Mouse (Mus musculus) embryonic facial prominence, embryonic 12.5 days (tissue): ENCODE data around the gene Slc25a40. TPM values are rescaled to one million over a fixed set of nuclear protein-coding genes. Genes with fewer than 3 reads are reported as not detected.

Experiments
- ATAC-seq: fragments of 200-750 bp; cut with Nextera tagmentation; 2 replicates; pipeline ENCODE4 v1.8.0; 2017; ENCODE audit not compliant: insufficient number of reproducible peaks, insufficient read depth, low FRiP score, low TSS enrichment
- H3K27ac ChIP-seq: fragments of 300-500 bp; sonication (generic); 2 replicates; pipeline ENCODE4 v1.5.1; 2016; ENCODE audit warnings: mild to moderate bottlenecking
- H3K27me3 ChIP-seq: fragments of 300-500 bp; sonication (generic); 2 replicates; pipeline ENCODE4 v1.6.1; 2016; ENCODE audit warnings: mild to moderate bottlenecking, moderate library complexity
- H3K36me3 ChIP-seq: fragments of 300-500 bp; sonication (generic); 2 replicates; pipeline ENCODE4 v1.6.1; 2016; ENCODE audit warnings: mild to moderate bottlenecking
- H3K4me1 ChIP-seq: fragments of 300-500 bp; sonication (generic); 2 replicates; pipeline ENCODE4 v1.6.1; 2016
- H3K4me2 ChIP-seq: fragments of 300-500 bp; sonication (generic); replicated peaks from 2 replicates; pipeline ENCODE4 v1.6.1; 2016; ENCODE audit warnings: mild to moderate bottlenecking, moderate library complexity
- H3K4me3 ChIP-seq: fragments of 300-500 bp; sonication (generic); 2 replicates; pipeline ENCODE4 v1.5.1; 2016; ENCODE audit warnings: mild to moderate bottlenecking
- H3K9ac ChIP-seq: fragments of 300-500 bp; sonication (generic); 2 replicates; pipeline ENCODE4 v1.6.1; 2016; ENCODE audit warnings: mild to moderate bottlenecking, moderate library complexity
- H3K9me3 ChIP-seq: fragments of 300-500 bp; sonication (generic); 2 replicates; pipeline ENCODE4 v1.6.1; 2016; ENCODE audit warnings: mild to moderate bottlenecking, moderate library complexity
- WGBS: fragments of 180-500 bp; shearing (Covaris S2); methylation state at CpG from one replicate; pipeline ENCODE4 v1.1.7; 2016; 5-methylcytosine and 5-hydroxymethylcytosine counted together
- polyA plus RNA-seq: library from polyadenylated mRNA; unstranded; fragments of >200 nt; fragmentation: Nextera tagmentation; extraction: Ambion mirVana; gene quantifications from 2 replicates; pipeline ENCODE4 v1.2.1, GENCODE M21; 2016

Slc25a40 gene
- polyA plus RNA-seq, 1 experiment from 2014 or later = 14.1 TPM

DNA sequence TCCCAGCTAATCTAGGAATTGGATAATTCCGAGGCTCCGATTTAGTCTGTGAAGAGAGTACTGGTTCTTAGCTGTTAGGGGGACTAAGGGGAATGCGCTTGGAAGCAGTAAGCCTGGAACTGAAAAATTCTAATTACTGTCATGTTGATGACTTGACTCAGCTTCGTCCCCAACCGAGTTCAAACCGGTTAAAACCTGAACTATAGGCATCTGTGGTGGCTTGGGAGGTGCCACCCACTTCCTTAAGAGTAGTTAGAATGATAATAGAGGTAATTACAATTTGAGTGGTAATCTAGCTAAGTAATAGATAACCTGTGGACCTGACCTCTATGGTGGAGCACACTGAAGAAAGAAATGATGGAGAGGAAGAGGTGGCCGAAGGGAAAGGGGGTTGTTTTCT is 1.5 kb downstream of the Slc25a40 start:
- peak overlapping the region; percentile 81 for H3K4me3 ChIP-seq
- 17% methylated on average over 7 of the region's 7 CpGs for WGBS
- ATAC-seq = no peak
- H3K4me1 ChIP-seq = peaks cover 6% of the 10 kb centered on the region; the same call in 1 of the 2 replicates
- peak overlapping the region; percentile 64 for H3K4me2 ChIP-seq
- H3K27ac ChIP-seq = no peak overlapping the region
- no peaks in the 10 kb centered on the region for H3K27me3 ChIP-seq
- H3K36me3 ChIP-seq = peaks cover 4% of the 10 kb centered on the region; the same call in 1 of the 2 replicates
- H3K9ac ChIP-seq = no peak overlapping the region
- no peaks in the 10 kb centered on the region for H3K9me3 ChIP-seq

DNA sequence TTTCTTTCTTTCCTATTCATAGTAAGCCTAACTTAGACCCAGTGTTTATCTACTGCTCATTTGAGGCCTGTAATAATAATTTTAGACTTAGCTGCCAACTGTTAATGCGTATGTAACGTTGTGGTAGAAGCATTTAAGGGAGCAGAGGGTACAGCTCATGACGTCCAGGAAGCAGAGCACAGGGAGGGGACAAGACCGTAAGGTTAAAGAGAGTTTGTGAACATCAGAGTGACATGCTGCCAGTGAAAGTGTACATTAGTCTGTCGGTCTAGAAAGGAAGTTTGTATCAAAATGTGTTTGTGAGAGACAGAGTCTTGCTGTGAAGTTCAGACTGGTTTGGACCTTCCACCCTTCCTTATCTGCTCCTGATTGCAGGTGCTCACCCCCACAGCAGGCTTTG is 3.2 kb downstream of the Slc25a40 start:
- H3K27me3 ChIP-seq = no peaks in the 10 kb centered on the region
- ATAC-seq = no peak
- H3K36me3 ChIP-seq = 0 out of 2 replicates have a peak, but pooled peaks cover 6% of the 10 kb centered on the region
- H3K4me2 ChIP-seq = no peak overlapping the region
- peaks cover 6% of the 10 kb centered on the region; the same call in 1 of the 2 replicates for H3K4me1 ChIP-seq
- no peak overlapping the region for H3K9ac ChIP-seq
- no peak overlapping the region for H3K4me3 ChIP-seq
- no peak overlapping the region for H3K27ac ChIP-seq
- WGBS = 75% methylated on average over 5 of the region's 5 CpGs
- H3K9me3 ChIP-seq = no peaks in the 10 kb centered on the region

DNA sequence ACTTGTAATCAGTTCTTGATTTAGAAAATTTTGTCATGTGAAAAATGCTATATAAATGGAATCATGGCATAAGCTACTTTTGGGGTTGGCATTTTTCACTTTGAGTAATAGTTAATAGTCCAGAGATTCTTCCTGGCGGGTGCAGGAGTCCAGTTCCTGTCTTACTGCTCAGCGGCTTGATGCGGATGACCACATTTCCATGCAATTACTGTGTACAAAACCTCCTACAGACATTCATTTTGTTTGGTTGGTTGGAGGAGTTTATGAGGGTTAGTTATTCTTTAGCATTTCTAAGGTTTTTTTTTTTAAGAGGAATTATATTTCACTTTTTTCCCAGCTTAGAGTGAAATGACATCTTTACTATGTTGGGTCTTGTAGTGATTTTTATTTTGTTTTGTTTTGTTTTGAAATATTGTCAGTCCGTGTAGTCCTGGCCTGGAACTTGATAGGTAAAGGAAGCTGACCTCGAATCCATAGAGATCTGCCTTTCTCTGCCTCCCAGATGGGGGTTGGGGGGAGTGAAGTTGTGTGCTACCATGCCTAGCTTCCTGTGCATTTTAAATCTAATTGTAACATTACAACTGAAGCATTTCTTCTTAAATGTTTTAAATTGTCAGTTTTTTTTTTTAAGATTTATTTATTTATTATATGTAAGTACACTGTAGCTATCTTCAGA is 15.0 kb downstream of the Slc25a40 start:
- Histone ChIP-seq H3K27me3 (no peaks in the 10 kb centered on the region), H3K4me2 (no peak overlapping the region), H3K9me3 (no peaks in the 10 kb centered on the region), H3K27ac (no peak overlapping the region), H3K4me3 (no peak overlapping the region), H3K9ac (no peak overlapping the region), H3K36me3 (peaks cover 3% of the 10 kb centered on the region; the same call in 1 of the 2 replicates), H3K4me1 (no peaks in the 10 kb centered on the region)
- WGBS = 84% methylated on average over 5 of the region's 5 CpGs
- no peak for ATAC-seq

DNA sequence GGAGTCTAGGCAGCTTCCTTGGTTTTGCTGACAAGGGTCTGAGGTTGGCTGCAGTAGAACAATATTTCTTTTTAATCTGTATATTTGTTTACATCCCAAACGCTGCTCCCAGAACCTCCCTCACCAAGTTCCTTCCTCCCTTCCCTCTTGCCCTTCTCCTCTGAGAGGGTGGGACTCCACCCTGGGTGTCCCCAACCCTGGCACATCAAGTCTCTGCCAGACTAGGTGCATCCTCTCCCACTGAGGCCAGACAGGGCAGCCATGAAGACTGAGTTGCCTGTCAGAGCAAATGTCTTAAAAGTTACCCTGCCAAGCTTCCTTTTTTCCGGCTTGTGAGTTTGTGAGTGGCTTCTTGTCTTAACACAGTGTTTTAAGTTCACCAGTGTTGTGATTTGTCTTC is 16.4 kb downstream of the Slc25a40 start:
- Histone ChIP-seq H3K4me3 (no peak overlapping the region), H3K9me3 (no peaks in the 10 kb centered on the region), H3K4me2 (no peak overlapping the region), H3K36me3 (peaks cover 3% of the 10 kb centered on the region; the same call in 1 of the 2 replicates), H3K27me3 (no peaks in the 10 kb centered on the region), H3K4me1 (no peaks in the 10 kb centered on the region), H3K9ac (no peak overlapping the region), H3K27ac (no peak overlapping the region)
- WGBS = 71% methylated on average over 2 of the region's 2 CpGs
- ATAC-seq = no peak

DNA sequence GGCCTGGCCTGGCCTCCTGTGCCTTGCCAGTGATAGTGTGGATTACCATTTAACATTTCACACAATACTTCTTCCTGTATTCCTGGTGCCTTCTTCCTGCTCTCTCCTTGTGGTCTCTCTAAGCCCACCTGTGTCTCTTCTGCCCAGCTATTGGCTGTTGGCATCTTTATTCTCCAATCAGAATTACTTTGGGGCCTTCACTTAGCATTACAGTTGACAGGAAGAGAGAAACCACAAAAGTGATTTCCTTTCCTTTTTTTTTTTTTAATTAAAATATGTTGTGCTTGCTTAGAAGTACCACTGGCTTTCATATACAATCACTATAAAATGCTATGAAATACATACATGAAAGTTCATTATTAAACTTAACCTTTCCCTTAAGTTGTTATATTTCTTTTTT is 32.9 kb downstream of the Slc25a40 start:
- H3K27ac ChIP-seq = no peak overlapping the region
- 0 out of 2 replicates have a peak, but pooled peaks cover 6% of the 10 kb centered on the region for H3K36me3 ChIP-seq
- no peaks in the 10 kb centered on the region for H3K9me3 ChIP-seq
- H3K27me3 ChIP-seq = no peaks in the 10 kb centered on the region
- H3K4me1 ChIP-seq = no peaks in the 10 kb centered on the region
- no peak overlapping the region for H3K4me3 ChIP-seq
- no peak overlapping the region for H3K4me2 ChIP-seq
- no peak for ATAC-seq
- H3K9ac ChIP-seq = no peak overlapping the region

DNA sequence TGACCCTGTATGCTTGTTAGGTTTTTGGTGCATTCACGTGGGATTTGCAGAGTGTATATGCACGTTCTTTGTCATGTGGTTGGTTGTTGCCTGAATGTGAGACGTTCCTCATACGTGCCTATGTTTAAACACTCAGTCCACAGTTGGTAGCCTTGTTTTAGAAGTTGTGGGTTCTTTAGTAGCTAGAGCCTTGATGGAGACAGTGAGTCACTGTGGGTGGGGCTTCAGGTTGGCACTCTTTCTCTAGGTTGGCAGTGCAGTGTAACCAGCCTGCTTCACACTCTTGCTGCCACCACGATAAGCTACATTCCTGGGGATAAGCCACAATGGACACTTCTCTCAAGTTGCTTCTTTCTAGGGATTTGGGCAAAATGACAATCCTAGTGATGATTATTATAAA is 33.9 kb downstream of the Slc25a40 start:
- Histone ChIP-seq H3K4me3 (no peak overlapping the region), H3K36me3 (0 out of 2 replicates have a peak, but pooled peaks cover 2% of the 10 kb centered on the region), H3K9ac (no peak overlapping the region), H3K4me2 (no peak overlapping the region), H3K4me1 (no peaks in the 10 kb centered on the region), H3K9me3 (no peaks in the 10 kb centered on the region), H3K27ac (no peak overlapping the region), H3K27me3 (no peaks in the 10 kb centered on the region)
- WGBS = 88% methylated on average over 5 of the region's 5 CpGs
- ATAC-seq = no peak

DNA sequence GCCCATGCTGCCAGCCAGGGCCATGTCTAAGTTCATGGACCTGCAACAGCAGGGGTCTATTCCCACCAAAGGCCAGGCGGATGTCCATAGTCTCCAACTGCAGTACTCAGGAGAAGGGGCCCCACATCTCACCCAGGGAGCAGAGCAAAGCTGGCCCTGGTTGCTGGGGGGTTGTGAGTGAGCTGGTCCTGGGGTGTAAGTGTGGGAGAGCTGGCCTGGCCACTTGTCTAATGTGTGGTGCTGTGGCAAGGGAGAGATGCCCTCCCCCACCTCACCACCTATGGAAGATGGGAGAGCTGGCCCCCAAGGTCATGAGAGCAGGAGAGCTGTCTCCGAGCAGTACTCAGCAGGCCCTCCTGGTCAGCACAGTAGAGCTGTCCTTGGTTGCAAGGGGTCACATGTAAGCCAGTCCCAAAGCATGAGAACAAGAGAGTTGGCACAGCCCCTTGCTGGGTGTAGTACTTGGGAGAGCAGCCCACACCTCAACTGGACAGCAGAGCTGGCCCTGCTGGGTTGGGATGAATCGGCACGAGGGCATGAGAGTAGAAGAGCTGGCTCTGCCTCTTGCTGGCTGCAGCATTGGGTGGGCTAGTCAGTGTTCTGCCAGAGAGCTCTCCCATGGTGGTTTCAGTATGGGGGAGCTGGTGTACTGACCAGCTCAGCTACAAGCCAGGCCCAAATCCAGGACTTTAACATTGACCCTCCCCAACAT is 65.5 kb downstream of the Slc25a40 start:
- peak; percentile 66; the same call in 1 of the 2 replicates for ATAC-seq
- H3K4me3 ChIP-seq = no peak overlapping the region
- no peaks in the 10 kb centered on the region for H3K9me3 ChIP-seq
- no peaks in the 10 kb centered on the region for H3K27me3 ChIP-seq
- H3K4me1 ChIP-seq = no peaks in the 10 kb centered on the region
- WGBS = 54% methylated on average over 4 of the region's 4 CpGs
- H3K36me3 ChIP-seq = no peaks in the 10 kb centered on the region
- no peak overlapping the region for H3K27ac ChIP-seq
- no peak overlapping the region for H3K9ac ChIP-seq
- H3K4me2 ChIP-seq = no peak overlapping the region

DNA sequence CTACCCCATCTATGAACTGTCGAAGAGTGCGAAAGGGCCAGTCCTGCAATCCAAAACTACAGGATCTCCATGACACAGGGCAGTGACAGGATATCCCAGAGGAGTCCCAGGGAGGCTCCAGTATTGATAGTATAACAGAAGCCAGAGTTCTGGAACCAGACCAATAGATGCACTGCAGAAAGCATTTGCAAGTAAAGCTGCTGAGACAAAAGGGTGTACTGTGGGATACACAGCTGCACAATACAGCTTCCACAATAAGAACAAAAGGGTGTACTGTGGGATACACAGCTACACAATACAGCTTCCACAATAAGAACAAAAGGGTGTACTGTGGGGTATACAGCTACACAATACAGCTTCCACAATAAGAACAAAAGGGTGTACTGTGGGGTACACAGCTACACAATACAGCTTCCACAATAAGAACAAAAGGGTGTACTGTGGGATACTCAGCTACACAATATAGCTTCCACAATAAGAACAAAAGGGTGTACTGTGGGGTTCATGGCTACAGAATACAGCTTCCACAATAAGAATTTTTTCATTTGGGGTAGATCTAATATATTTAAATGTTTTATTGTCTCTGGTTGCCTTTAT is 66.1 kb downstream of the Slc25a40 start:
- no peak overlapping the region for H3K9ac ChIP-seq
- no peak overlapping the region for H3K4me2 ChIP-seq
- no peaks in the 10 kb centered on the region for H3K36me3 ChIP-seq
- no peak overlapping the region for H3K4me3 ChIP-seq
- no peaks in the 10 kb centered on the region for H3K4me1 ChIP-seq
- H3K27me3 ChIP-seq = no peaks in the 10 kb centered on the region
- no peak for ATAC-seq
- H3K9me3 ChIP-seq = no peaks in the 10 kb centered on the region
- WGBS = 70% methylated on average over 2 of the region's 2 CpGs
- no peak overlapping the region for H3K27ac ChIP-seq

DNA sequence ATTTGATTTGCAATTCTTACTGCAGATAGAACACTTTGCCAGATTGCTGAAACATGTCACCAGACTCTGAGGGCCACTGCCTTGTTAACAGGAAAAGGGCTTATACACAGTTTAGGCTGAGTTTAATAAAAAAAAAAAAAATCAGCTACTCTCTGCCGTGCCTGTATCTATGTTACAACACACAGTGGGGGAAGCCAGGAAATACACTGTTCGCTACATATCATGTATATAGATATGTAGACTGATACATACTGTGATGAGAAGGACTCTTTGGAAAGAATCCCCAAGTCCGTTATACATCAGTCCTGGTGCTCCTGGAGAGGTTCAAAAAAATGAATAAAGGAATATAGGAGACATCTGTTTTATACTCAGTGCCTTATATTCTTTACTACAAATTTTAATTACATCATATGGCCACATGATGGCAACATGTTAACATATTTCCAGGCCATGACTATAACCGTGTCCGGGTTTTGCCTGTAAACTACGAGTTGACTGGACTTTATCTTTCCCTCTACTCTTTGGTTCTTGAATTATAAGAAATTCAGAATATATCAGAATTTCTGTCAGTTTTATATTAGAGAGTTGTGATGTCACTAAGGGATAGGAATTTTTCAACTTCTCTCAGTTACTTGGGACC is 66.9 kb downstream of the Slc25a40 start:
- peak; percentile 54; the same call in 1 of the 2 replicates for ATAC-seq
- H3K9ac ChIP-seq = no peak overlapping the region
- no peak overlapping the region for H3K27ac ChIP-seq
- no peaks in the 10 kb centered on the region for H3K36me3 ChIP-seq
- 43% methylated on average over 6 of the region's 6 CpGs for WGBS
- H3K9me3 ChIP-seq = no peaks in the 10 kb centered on the region
- no peak overlapping the region for H3K4me3 ChIP-seq
- no peak overlapping the region for H3K4me2 ChIP-seq
- no peaks in the 10 kb centered on the region for H3K4me1 ChIP-seq
- no peaks in the 10 kb centered on the region for H3K27me3 ChIP-seq

DNA sequence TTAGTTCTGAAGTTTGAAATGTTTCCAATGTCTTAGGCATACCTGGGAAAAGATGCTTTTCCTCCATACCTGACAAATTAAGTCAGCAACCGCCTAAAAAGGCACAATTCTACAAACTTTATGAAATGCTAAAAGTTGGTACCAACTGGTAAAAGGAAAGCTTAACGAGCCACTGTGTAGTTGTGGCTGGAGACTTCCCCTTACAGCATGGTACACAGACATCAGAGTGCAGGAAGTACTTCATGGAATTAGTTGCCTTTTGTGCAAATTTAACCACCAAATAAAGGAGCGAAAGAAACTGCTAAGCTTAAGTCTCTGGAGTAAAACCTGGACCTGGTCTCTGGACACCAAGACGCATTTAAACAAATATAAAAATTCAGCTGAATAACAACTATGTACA is 69.1 kb downstream of the Slc25a40 start:
- no peak overlapping the region for H3K9ac ChIP-seq
- H3K4me3 ChIP-seq = no peak overlapping the region
- 79% methylated on average over 4 of the region's 4 CpGs for WGBS
- ATAC-seq = no peak
- no peaks in the 10 kb centered on the region for H3K27me3 ChIP-seq
- H3K4me2 ChIP-seq = no peak overlapping the region
- H3K4me1 ChIP-seq = no peaks in the 10 kb centered on the region
- no peaks in the 10 kb centered on the region for H3K9me3 ChIP-seq
- H3K36me3 ChIP-seq = no peaks in the 10 kb centered on the region
- no peak overlapping the region for H3K27ac ChIP-seq
